ENCODE assay signal across 8 mouse cellular contexts in the genomic region with DNA sequence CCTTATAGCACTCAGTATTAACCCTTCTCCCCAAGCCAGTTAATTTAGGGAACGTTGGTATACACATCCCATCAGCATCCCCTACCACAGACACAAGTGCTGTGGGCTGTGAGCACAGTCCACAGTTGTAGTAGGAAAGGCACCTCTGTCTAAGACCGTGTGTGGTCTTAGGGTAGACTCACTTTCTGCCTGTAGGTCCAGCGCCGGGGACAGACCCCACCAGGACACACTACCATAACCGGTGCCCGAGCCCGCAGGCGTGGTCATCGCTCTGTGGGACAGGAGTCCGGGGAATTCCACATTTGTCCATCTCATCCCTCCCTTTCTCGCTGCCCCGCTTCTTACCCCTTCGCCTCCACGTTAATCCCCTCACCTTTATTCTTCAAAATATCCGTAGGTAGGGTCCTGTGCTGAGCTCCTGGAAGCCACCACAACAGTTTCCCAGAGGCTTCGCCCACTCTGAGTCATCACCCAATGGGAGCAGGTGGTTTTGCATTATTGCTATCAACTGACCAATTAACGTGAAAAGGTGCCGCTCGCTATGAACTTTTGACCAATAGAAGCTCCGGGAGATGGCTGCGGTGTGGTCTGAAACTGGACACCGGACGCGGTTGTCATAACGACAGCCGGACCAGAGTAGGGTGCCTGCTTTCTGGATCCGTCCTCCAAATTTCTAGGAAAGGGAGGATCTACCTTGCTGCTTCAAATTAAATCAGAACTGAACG. TPM values are rescaled to one million over a fixed set of nuclear protein-coding genes. Genes with fewer than 3 reads are reported as not detected.
DNase-seq lines count a peak whose midpoint lies in the region; ATAC-seq lines count a peak whose summit lies in the region.

TSS of gene Dnaaf3 (minus strand) at position 449 of the 725 bp plus-strand sequence.

- H3K4me3 ChIP-seq in embryonic facial prominence, embryonic 10.5 days, result peak within 1 kb of the TSS; percentile 61
- peak within 1 kb of the TSS; percentile 50 for H3K4me3 ChIP-seq in heart, embryonic 13.5 days
- peak within 1 kb of the TSS; percentile 42 for H3K4me3 ChIP-seq in kidney, embryonic 16.5 days (ENCODE audit: low read length)

- peaks cover 24% of the 10 kb centered on the region for H3K27me3 ChIP-seq in embryonic facial prominence, embryonic 10.5 days (replicated peaks; ENCODE audit: low read depth, poor library complexity, severe bottlenecking)
- H3K27me3 ChIP-seq in heart, embryonic 13.5 days (replicated peaks), result peaks cover 43% of the 10 kb centered on the region
- no peaks in the 10 kb centered on the region for H3K27me3 ChIP-seq in kidney, embryonic 16.5 days (ENCODE audit: insufficient read depth, low read length)

- peak within 1 kb of the TSS; percentile 74 for H3K4me2 ChIP-seq in heart, embryonic 13.5 days
- peak within 1 kb of the TSS; percentile 79 for H3K4me2 ChIP-seq in kidney, embryonic 16.5 days (replicated peaks; ENCODE audit: low read depth, low read length)

- H3K9me3 ChIP-seq in embryonic facial prominence, embryonic 10.5 days, result no peaks in the 10 kb centered on the region
- H3K9me3 ChIP-seq in heart, embryonic 13.5 days, result no peaks in the 10 kb centered on the region
- H3K9me3 ChIP-seq in kidney, embryonic 16.5 days (ENCODE audit: low read length), result no peaks in the 10 kb centered on the region

- 3% methylated on average over 28 of the region's 28 CpGs for WGBS in embryonic facial prominence, embryonic 10.5 days
- 4% methylated on average over 28 of the region's 28 CpGs for WGBS in heart, embryonic 13.5 days
- WGBS in kidney, embryonic 16.5 days, result 2% methylated on average over 28 of the region's 28 CpGs

- peaks cover 21% of the 10 kb centered on the region for H3K4me1 ChIP-seq in embryonic facial prominence, embryonic 10.5 days
- H3K4me1 ChIP-seq in heart, embryonic 13.5 days, result peaks cover 10% of the 10 kb centered on the region
- peaks cover 3% of the 10 kb centered on the region; the same call in 1 of the 2 replicates for H3K4me1 ChIP-seq in kidney, embryonic 16.5 days (ENCODE audit: insufficient read depth, low read length)

- no peaks in the 10 kb centered on the region for H3K36me3 ChIP-seq in embryonic facial prominence, embryonic 10.5 days (replicated peaks)
- no peaks in the 10 kb centered on the region for H3K36me3 ChIP-seq in heart, embryonic 13.5 days
- no peaks in the 10 kb centered on the region for H3K36me3 ChIP-seq in kidney, embryonic 16.5 days (ENCODE audit: insufficient read depth, low read length)

- peak within 1 kb of the TSS; percentile 45; the same call in 1 of the 2 replicates for H3K27ac ChIP-seq in embryonic facial prominence, embryonic 10.5 days (replicated peaks)
- H3K27ac ChIP-seq in heart, embryonic 13.5 days (replicated peaks), result no peak within 1 kb of the TSS
- no peak within 1 kb of the TSS for H3K27ac ChIP-seq in kidney, embryonic 16.5 days (ENCODE audit: low read length)

- peak; percentile 77 for ATAC-seq in heart, embryonic 13.5 days (ENCODE audit: extremely low read depth, insufficient number of reproducible peaks, low FRiP score, low TSS enrichment)
- ATAC-seq in kidney, embryonic 16.5 days (ENCODE audit: low FRiP score, low TSS enrichment), result peak; percentile 97

- peak; percentile 97 for DNase-seq in R1 (ENCODE audit: low read depth, low spot score)
- DNase-seq in embryonic facial prominence, embryonic 10.5 days (ENCODE audit: low spot score), result peak; percentile 91
- peak; percentile 63 for DNase-seq in lung, postnatal 14 days
- peak; percentile 91 for DNase-seq in retina, embryonic 14.5 days (ENCODE audit: low spot score)
- DNase-seq in c-Kit-positive CD71-positive TER-119-positive erythroid progenitor cells, embryonic 14.5 days (ENCODE audit: low spot score), result no peak
- DNase-seq in thymus, postnatal 36 days, result no peak

- peak within 1 kb of the TSS; percentile 72 for H3K9ac ChIP-seq in heart, embryonic 13.5 days
- peak within 1 kb of the TSS; percentile 55 for H3K9ac ChIP-seq in kidney, embryonic 16.5 days (replicated peaks; ENCODE audit: low read length)

RNA-seq across cellular contexts. Expression of gene Dnaaf3, which starts in this region (rescaled TPM):
- polyA plus RNA-seq in embryonic facial prominence, embryonic 10.5 days (2016; fragmentation: Nextera tagmentation; extraction: Ambion mirVana), result 1.9 and 3.0 TPM in 2 replicates
- polyA plus RNA-seq in heart, embryonic 13.5 days (2015; fragmentation: Nextera tagmentation; extraction: Ambion mirVana), result 0.59 and 0.95 TPM in 2 replicates
- 3.3 and 3.5 TPM in 2 replicates for polyA plus RNA-seq in kidney, embryonic 16.5 days (2015; fragmentation: Nextera tagmentation; extraction: Ambion mirVana)

Comparison
In these comparisons a context has a peak if more than half of its experiments do, and no peak if none do; other contexts are left out.
1. Peak in ATAC-seq, H3K4me3 ChIP-seq, H3K9ac ChIP-seq and H3K4me2 ChIP-seq in heart, embryonic 13.5 days; RNA of the gene not detected or under 1 TPM.
2. DNase-seq: peak in R1 (single experiment), embryonic facial prominence, embryonic 10.5 days (single experiment), lung, postnatal 14 days (single experiment) and retina, embryonic 14.5 days (single experiment); none in c-Kit-positive CD71-positive TER-119-positive erythroid progenitor cells, embryonic 14.5 days (single experiment) and thymus, postnatal 36 days (0 of 2).
3. Peak in every context shown above with its lines, with median percentiles within 50 percentile points of each other: H3K4me3 ChIP-seq.